ENCODE assay signal across 25 mouse cellular contexts in the genomic region with DNA sequence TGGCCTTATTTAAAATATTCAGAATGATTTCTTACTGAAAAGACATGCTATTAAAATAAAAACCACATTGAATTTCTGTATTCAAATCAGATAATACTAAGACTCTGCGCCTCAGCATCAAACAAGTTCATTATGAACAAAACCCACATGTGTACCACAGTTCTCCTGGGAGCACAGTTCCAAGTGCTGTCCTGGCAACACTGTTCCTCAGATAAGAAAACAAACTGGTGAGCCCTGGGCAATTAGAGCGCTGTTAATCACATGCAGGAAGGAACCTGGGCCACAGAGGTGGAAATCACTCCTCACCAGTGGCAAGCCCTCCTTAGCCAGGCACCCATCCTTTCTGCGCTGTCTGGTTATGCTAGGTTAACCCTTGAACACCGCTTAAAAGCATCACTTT. TPM values are rescaled to one million over a fixed set of nuclear protein-coding genes. Genes with fewer than 3 reads are reported as not detected.
DNase-seq lines count a peak whose midpoint lies in the region; ATAC-seq lines count a peak whose summit lies in the region.
"Had no signal": no experiment of that assay in that cellular context is flagged by ENCODE, and none has a peak within 500 bp of the region (broad histone marks: within the 10 kb centered on the region; RNA-seq: fewer than 3 reads in every experiment).

No protein-coding gene starts in this region.

- no peaks in the 10 kb centered on the region for H3K27me3 ChIP-seq in hindbrain, embryonic 12.5 days
- H3K27me3 ChIP-seq in hindbrain, embryonic 13.5 days = no peaks in the 10 kb centered on the region
- H3K27me3 ChIP-seq in embryonic facial prominence, embryonic 15.5 days = no peaks in the 10 kb centered on the region
- H3K27me3 ChIP-seq in liver, embryonic 11.5 days (replicated peaks; ENCODE audit: control insufficient read depth, insufficient read depth, low read length) = no peaks in the 10 kb centered on the region
- H3K27me3 ChIP-seq: embryonic facial prominence, embryonic 12.5 days; forebrain, embryonic 13.5 days; heart, embryonic 13.5 days; intestine, embryonic 15.5 days; Patski had no signal

- no peak overlapping the region for H3K9ac ChIP-seq in hindbrain, embryonic 12.5 days
- H3K9ac ChIP-seq in hindbrain, embryonic 13.5 days = no peak overlapping the region
- no peak overlapping the region for H3K9ac ChIP-seq in embryonic facial prominence, embryonic 15.5 days
- no peak overlapping the region for H3K9ac ChIP-seq in liver, embryonic 11.5 days (ENCODE audit: low read depth, low read length)
- H3K9ac ChIP-seq: embryonic facial prominence, embryonic 12.5 days; forebrain, embryonic 13.5 days; heart, embryonic 13.5 days; intestine, embryonic 15.5 days had no signal

- no peak overlapping the region for H3K4me3 ChIP-seq in hindbrain, embryonic 12.5 days
- no peak overlapping the region for H3K4me3 ChIP-seq in hindbrain, embryonic 13.5 days
- H3K4me3 ChIP-seq in embryonic facial prominence, embryonic 15.5 days (replicated peaks) = no peak overlapping the region
- no peak overlapping the region for H3K4me3 ChIP-seq in liver, embryonic 11.5 days (ENCODE audit: low read depth, low read length)
- H3K4me3 ChIP-seq: embryonic facial prominence, embryonic 12.5 days; forebrain, embryonic 10.5 days; forebrain, embryonic 13.5 days; heart, adult 2 months; heart, embryonic 10.5 days; heart, embryonic 13.5 days; intestine, embryonic 15.5 days had no signal

- no peak overlapping the region for H3K4me2 ChIP-seq in hindbrain, embryonic 12.5 days (replicated peaks)
- no peak overlapping the region for H3K4me2 ChIP-seq in hindbrain, embryonic 13.5 days
- H3K4me2 ChIP-seq in embryonic facial prominence, embryonic 15.5 days (replicated peaks) = no peak overlapping the region
- H3K4me2 ChIP-seq in liver, embryonic 11.5 days = no peak overlapping the region
- H3K4me2 ChIP-seq: embryonic facial prominence, embryonic 12.5 days; forebrain, embryonic 13.5 days; heart, embryonic 13.5 days; intestine, embryonic 15.5 days had no signal

- H3K27ac ChIP-seq in hindbrain, embryonic 12.5 days = peak overlapping the region; percentile 30; the same call in 1 of the 2 replicates
- H3K27ac ChIP-seq in hindbrain, embryonic 13.5 days = no peak overlapping the region
- H3K27ac ChIP-seq in embryonic facial prominence, embryonic 15.5 days (replicated peaks) = no peak overlapping the region
- no peak overlapping the region for H3K27ac ChIP-seq in liver, embryonic 11.5 days (ENCODE audit: low read depth, low read length)
- H3K27ac ChIP-seq: embryonic facial prominence, embryonic 12.5 days; forebrain, embryonic 10.5 days; forebrain, embryonic 13.5 days; heart, adult 2 months; heart, embryonic 10.5 days; heart, embryonic 13.5 days; intestine, embryonic 15.5 days had no signal

- no peaks in the 10 kb centered on the region for H3K36me3 ChIP-seq in hindbrain, embryonic 12.5 days
- H3K36me3 ChIP-seq in hindbrain, embryonic 13.5 days = peaks cover under 1% of the 10 kb centered on the region; the same call in 1 of the 2 replicates
- peaks cover 7% of the 10 kb centered on the region for H3K36me3 ChIP-seq in embryonic facial prominence, embryonic 15.5 days
- no peaks in the 10 kb centered on the region; the same call in 1 of the 2 replicates for H3K36me3 ChIP-seq in liver, embryonic 11.5 days (ENCODE audit: control insufficient read depth, insufficient read depth, low read length)

- H3K4me1 ChIP-seq in hindbrain, embryonic 12.5 days = no peaks in the 10 kb centered on the region
- H3K4me1 ChIP-seq in hindbrain, embryonic 13.5 days (replicated peaks) = peaks cover 5% of the 10 kb centered on the region
- H3K4me1 ChIP-seq in embryonic facial prominence, embryonic 15.5 days = peaks cover 10% of the 10 kb centered on the region; the same call in 1 of the 2 replicates
- H3K4me1 ChIP-seq in liver, embryonic 11.5 days (replicated peaks; ENCODE audit: control insufficient read depth, insufficient read depth, low read length) = 0 out of 2 replicates have a peak, but pooled peaks cover 5% of the 10 kb centered on the region
- H3K4me1 ChIP-seq: embryonic facial prominence, embryonic 12.5 days; forebrain, embryonic 13.5 days; intestine, embryonic 15.5 days had no signal

- no peak; the same call in 1 of the 2 replicates for ATAC-seq in hindbrain, embryonic 12.5 days (ENCODE audit: low FRiP score)
- no peak for ATAC-seq in hindbrain, embryonic 13.5 days (ENCODE audit: low FRiP score)
- peak; percentile 3; the same call in 1 of the 2 replicates for ATAC-seq in embryonic facial prominence, embryonic 15.5 days (ENCODE audit: insufficient number of reproducible peaks, low FRiP score, low TSS enrichment, low read depth)
- no peak for ATAC-seq in liver, embryonic 11.5 days (replicated peaks; ENCODE audit: low FRiP score)
- ATAC-seq: forebrain, embryonic 13.5 days; forebrain, embryonic 16.5 days; hindbrain, embryonic 16.5 days; intestine, embryonic 15.5 days; Patski had no signal

- peak; percentile 10 for DNase-seq in 416B (ENCODE audit: low read depth)
- DNase-seq in liver, embryonic 11.5 days (ENCODE audit: low spot score) = no peak
- DNase-seq in left cerebral cortex, adult 8-10 months (ENCODE audit: low spot score in 2 of 2) = no peak
- DNase-seq: adrenal gland, postnatal 10 days; adrenal gland, postnatal 36 days; cerebellum, adult 18-20 months; cerebellum, adult 9-10 months; cerebellum, postnatal 14 days; gastrocnemius, postnatal 10 days; gastrocnemius, postnatal 36 days; heart, adult 2 months; heart, postnatal 14 days; heart, postnatal 4 days had no signal

- 84% methylated on average over 4 of the region's 4 CpGs for WGBS in hindbrain, embryonic 12.5 days
- 83% methylated on average over 4 of the region's 4 CpGs for WGBS in hindbrain, embryonic 13.5 days
- 76% methylated on average over 4 of the region's 4 CpGs for WGBS in embryonic facial prominence, embryonic 15.5 days
- WGBS in liver, embryonic 11.5 days = 75% methylated on average over 4 of the region's 4 CpGs

- H3K9me3 ChIP-seq in hindbrain, embryonic 12.5 days (replicated peaks) = no peaks in the 10 kb centered on the region
- peaks cover 5% of the 10 kb centered on the region; the same call in 1 of the 2 replicates for H3K9me3 ChIP-seq in hindbrain, embryonic 13.5 days
- 0 out of 2 replicates have a peak, but pooled peaks cover 4% of the 10 kb centered on the region for H3K9me3 ChIP-seq in embryonic facial prominence, embryonic 15.5 days (replicated peaks)
- no peaks in the 10 kb centered on the region for H3K9me3 ChIP-seq in liver, embryonic 11.5 days (ENCODE audit: control insufficient read depth, low read length)
- H3K9me3 ChIP-seq: embryonic facial prominence, embryonic 12.5 days; forebrain, embryonic 13.5 days; intestine, embryonic 15.5 days had no signal

RNA-seq across cellular contexts. Expression of gene Wdsub1, which starts 5.1 kb away (rescaled TPM):
- polyA plus RNA-seq in hindbrain, embryonic 12.5 days (2016; fragmentation: Nextera tagmentation; extraction: Ambion mirVana) = 17.4 and 21.7 TPM in 2 replicates
- 15.0 and 17.3 TPM in 2 replicates for polyA plus RNA-seq in hindbrain, embryonic 13.5 days (2015; fragmentation: Nextera tagmentation; extraction: Ambion mirVana)
- polyA plus RNA-seq in embryonic facial prominence, embryonic 15.5 days (2015; fragmentation: Nextera tagmentation; extraction: Ambion mirVana) = 42.3 and 49.6 TPM in 2 replicates
- 22.1 and 23.5 TPM in 2 replicates for polyA plus RNA-seq in liver, embryonic 11.5 days (2014; fragmentation: Nextera tagmentation; extraction: Ambion mirVana)
- total RNA-seq in left cerebral cortex, adult 8-10 months (2022) = 10 to 100 TPM; 15.4 to 19.4 (median 16.9) TPM
